Mouse (Mus musculus): ENCODE measurements at regions not wholly inside any gene's neighbourhood (a gene's known extent, or its start where the extent isn't known, plus 50 kb on each side); places are given as distances from the start of the nearest gene placed in this dataset.

DNA sequence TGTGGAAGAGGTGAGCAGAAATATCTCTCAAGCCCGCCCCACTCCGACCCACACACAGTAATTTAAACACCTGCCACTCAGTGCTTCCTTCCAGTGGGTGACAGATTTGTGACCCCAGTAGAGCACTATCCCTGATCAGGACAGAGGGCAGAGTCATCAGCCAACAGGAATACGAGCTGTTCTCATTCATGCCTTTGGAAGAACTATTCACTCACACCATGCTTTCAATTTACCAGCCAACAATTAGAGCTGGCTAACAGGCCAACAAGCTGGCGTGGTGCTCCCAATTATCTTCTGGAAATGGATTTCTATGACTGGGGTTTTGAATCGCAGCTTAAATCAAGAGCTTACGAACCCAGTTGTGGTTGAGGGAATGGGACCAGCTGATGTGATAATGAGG is 193.2 kb upstream of the N4bp1 start:
- TF ChIP-seq CTCF (IDR thresholded peaks at IDR 0.05; ENCODE audit: low read depth, low read length), result no peak
- no peak for TF ChIP-seq POLR2A (IDR thresholded peaks at IDR 0.05; ENCODE audit: insufficient read depth, low read length)
- no peak for TF ChIP-seq EP300 (IDR thresholded peaks at IDR 0.05; ENCODE audit: insufficient read depth, low read depth, low read length)
